Mouse (Mus musculus) kidney, adult 2 months (tissue): ENCODE results near the gene Iars2.

ENCODE experiments used
- CTCF ChIP-seq: fragments of 200-500 bp; conservative IDR thresholded peaks from 2 replicates; pipeline ENCODE4 v1.5.1; 2011; ENCODE audit warnings: low read depth, mild to moderate bottlenecking, control low read depth, low read length, moderate library complexity, mixed read lengths; ENCODE audit not compliant: insufficient read depth, insufficient read length
- POLR2A ChIP-seq: fragments of 200-500 bp; IDR thresholded peaks from one replicate; pipeline ENCODE4 v1.6.1; 2011; ENCODE audit warnings: low read depth, low read length, control low read depth

GRCm38 (mm10) chr1:185364183-185364540 lies 35.0 kb upstream of the Iars2 start:
- TF ChIP-seq POLR2A (no peak), CTCF (no peak)
